Mouse (Mus musculus) hindbrain, embryonic 15.5 days (tissue): ENCODE results near the gene Stambpl1. TPM values are rescaled to one million over a fixed set of nuclear protein-coding genes. Genes with fewer than 3 reads are reported as not detected.

Experiments used
- ATAC-seq: fragments of 200-750 bp; cut with Nextera tagmentation; 2 replicates; pipeline ENCODE4 v1.8.0; 2017; ENCODE audit warnings: low read depth, moderate number of reproducible peaks, moderate TSS enrichment; ENCODE audit not compliant: low FRiP score
- H3K27ac ChIP-seq: fragments of 300-500 bp; sonication (generic); replicated peaks from 2 replicates; pipeline ENCODE4 v1.5.1; 2015; ENCODE audit warnings: mild to moderate bottlenecking, inconsistent platforms
- H3K27me3 ChIP-seq: fragments of 300-500 bp; sonication (generic); 2 replicates; pipeline ENCODE4 v1.6.1; 2015; ENCODE audit warnings: control low read depth, inconsistent platforms
- H3K36me3 ChIP-seq: fragments of 300-500 bp; sonication (generic); 2 replicates; pipeline ENCODE4 v1.6.1; 2015; ENCODE audit warnings: control low read depth, inconsistent platforms
- H3K4me1 ChIP-seq: fragments of 300-500 bp; sonication (generic); replicated peaks from 2 replicates; pipeline ENCODE4 v1.6.1; 2015; ENCODE audit warnings: control low read depth, inconsistent platforms
- H3K4me2 ChIP-seq: fragments of 300-500 bp; sonication (generic); 2 replicates; pipeline ENCODE4 v1.6.1; 2015; ENCODE audit warnings: moderate library complexity, mild to moderate bottlenecking, inconsistent platforms
- H3K4me3 ChIP-seq: fragments of 300-500 bp; sonication (generic); 2 replicates; pipeline ENCODE4 v1.5.1; 2015; ENCODE audit warnings: mild to moderate bottlenecking, inconsistent platforms
- H3K9ac ChIP-seq: fragments of 300-500 bp; sonication (generic); 2 replicates; pipeline ENCODE4 v1.6.1; 2015; ENCODE audit warnings: inconsistent platforms
- H3K9me3 ChIP-seq: fragments of 300-500 bp; sonication (generic); 2 replicates; pipeline ENCODE4 v1.6.1; 2016; ENCODE audit warnings: control low read depth, inconsistent platforms
- WGBS: fragments of 180-500 bp; shearing (Covaris S2); methylation state at CpG from one replicate; pipeline ENCODE4 v1.1.7; 2015; 5-methylcytosine and 5-hydroxymethylcytosine counted together
- polyA plus RNA-seq: library from polyadenylated mRNA; unstranded; fragments of >200 nt; fragmentation: Nextera tagmentation; extraction: Ambion mirVana; gene quantifications from 2 replicates; pipeline ENCODE4 v1.2.1, GENCODE M21; 2015

Stambpl1 gene
- polyA plus RNA-seq, 1 experiment from 2014 or later = 24.0 TPM

GRCm38 (mm10) chr19:34270106-34270726 is 78.2 kb downstream of the Stambpl1 start:
- H3K9ac ChIP-seq = no peak overlapping the region
- no peaks in the 10 kb centered on the region for H3K36me3 ChIP-seq
- H3K27ac ChIP-seq = no peak overlapping the region
- ATAC-seq = no peak
- no peak overlapping the region for H3K4me3 ChIP-seq
- no peak overlapping the region for H3K4me2 ChIP-seq
- no peaks in the 10 kb centered on the region for H3K4me1 ChIP-seq
- H3K9me3 ChIP-seq = no peaks in the 10 kb centered on the region
- no peaks in the 10 kb centered on the region for H3K27me3 ChIP-seq
- 89% methylated on average over 11 of the region's 11 CpGs for WGBS

GRCm38 (mm10) chr19:34270824-34271464 is 78.9 kb downstream of the Stambpl1 start:
- no peaks in the 10 kb centered on the region for H3K36me3 ChIP-seq
- no peaks in the 10 kb centered on the region for H3K27me3 ChIP-seq
- no peak overlapping the region for H3K4me3 ChIP-seq
- H3K4me2 ChIP-seq = no peak overlapping the region
- H3K9me3 ChIP-seq = no peaks in the 10 kb centered on the region
- H3K4me1 ChIP-seq = no peaks in the 10 kb centered on the region
- WGBS = 98% methylated on average over 13 of the region's 13 CpGs
- ATAC-seq = no peak
- H3K9ac ChIP-seq = no peak overlapping the region
- H3K27ac ChIP-seq = no peak overlapping the region

- Histone ChIP-seq H3K4me2 (no peak overlapping the region), H3K4me1 (no peaks in the 10 kb centered on the region), H3K27ac (no peak overlapping the region), H3K36me3 (no peaks in the 10 kb centered on the region), H3K9me3 (no peaks in the 10 kb centered on the region), H3K4me3 (no peak overlapping the region), H3K9ac (no peak overlapping the region), H3K27me3 (no peaks in the 10 kb centered on the region)
- ATAC-seq = no peak
- WGBS = 98% methylated on average over 1 of the region's 1 CpGs
Measured at GRCm38 (mm10) chr19:34273073-34273472, 81.0 kb downstream of the Stambpl1 start.

- Histone ChIP-seq H3K27me3 (no peaks in the 10 kb centered on the region), H3K27ac (no peak overlapping the region), H3K36me3 (no peaks in the 10 kb centered on the region), H3K4me2 (no peak overlapping the region), H3K4me1 (no peaks in the 10 kb centered on the region), H3K9me3 (no peaks in the 10 kb centered on the region), H3K4me3 (no peak overlapping the region), H3K9ac (no peak overlapping the region)
- WGBS = 70% methylated on average over 3 of the region's 3 CpGs
- no peak for ATAC-seq
Measured at GRCm38 (mm10) chr19:34278078-34278477, 86.0 kb downstream of the Stambpl1 start.

GRCm38 (mm10) chr19:34283614-34284013 is 91.6 kb downstream of the Stambpl1 start:
- Histone ChIP-seq H3K27ac (no peak overlapping the region), H3K36me3 (no peaks in the 10 kb centered on the region), H3K27me3 (no peaks in the 10 kb centered on the region), H3K9ac (no peak overlapping the region), H3K9me3 (no peaks in the 10 kb centered on the region), H3K4me2 (no peak overlapping the region), H3K4me1 (no peaks in the 10 kb centered on the region), H3K4me3 (no peak overlapping the region)
- WGBS = 78% methylated on average over 6 of the region's 6 CpGs
- ATAC-seq = no peak

- H3K27ac ChIP-seq = no peak overlapping the region
- no peaks in the 10 kb centered on the region for H3K4me1 ChIP-seq
- H3K9ac ChIP-seq = no peak overlapping the region
- H3K9me3 ChIP-seq = no peaks in the 10 kb centered on the region
- H3K4me3 ChIP-seq = no peak overlapping the region
- no peaks in the 10 kb centered on the region for H3K27me3 ChIP-seq
- no peak for ATAC-seq
- H3K4me2 ChIP-seq = peak overlapping the region; percentile 32
- no peaks in the 10 kb centered on the region for H3K36me3 ChIP-seq
- 63% methylated on average over 10 of the region's 10 CpGs for WGBS
Measured at GRCm38 (mm10) chr19:34284383-34284782, 92.4 kb downstream of the Stambpl1 start.

GRCm38 (mm10) chr19:34284826-34285225 is 92.8 kb downstream of the Stambpl1 start:
- 58% methylated on average over 2 of the region's 2 CpGs for WGBS
- Histone ChIP-seq H3K4me3 (no peak overlapping the region), H3K4me1 (no peaks in the 10 kb centered on the region), H3K27me3 (no peaks in the 10 kb centered on the region), H3K27ac (no peak overlapping the region), H3K4me2 (no peak overlapping the region), H3K9me3 (no peaks in the 10 kb centered on the region), H3K36me3 (no peaks in the 10 kb centered on the region), H3K9ac (no peak overlapping the region)
- no peak for ATAC-seq

GRCm38 (mm10) chr19:34287221-34287620 is 95.2 kb downstream of the Stambpl1 start:
- H3K4me1 ChIP-seq = peaks cover 9% of the 10 kb centered on the region
- ATAC-seq = no peak
- no peaks in the 10 kb centered on the region for H3K9me3 ChIP-seq
- no peaks in the 10 kb centered on the region for H3K27me3 ChIP-seq
- no peaks in the 10 kb centered on the region for H3K36me3 ChIP-seq
- no peak overlapping the region for H3K27ac ChIP-seq
- H3K4me3 ChIP-seq = no peak overlapping the region
- H3K9ac ChIP-seq = no peak overlapping the region
- no peak overlapping the region for H3K4me2 ChIP-seq

- Histone ChIP-seq H3K9me3 (no peaks in the 10 kb centered on the region), H3K27me3 (no peaks in the 10 kb centered on the region), H3K4me1 (peaks cover 9% of the 10 kb centered on the region), H3K27ac (no peak overlapping the region), H3K4me3 (no peak overlapping the region), H3K36me3 (no peaks in the 10 kb centered on the region), H3K4me2 (no peak overlapping the region), H3K9ac (no peak overlapping the region)
- WGBS = 86% methylated on average over 13 of the region's 13 CpGs
- ATAC-seq = no peak
Measured at GRCm38 (mm10) chr19:34287656-34288415, 95.8 kb downstream of the Stambpl1 start.

- Histone ChIP-seq H3K36me3 (no peaks in the 10 kb centered on the region), H3K9me3 (no peaks in the 10 kb centered on the region), H3K4me2 (no peak overlapping the region), H3K9ac (no peak overlapping the region), H3K4me3 (no peak overlapping the region), H3K27me3 (no peaks in the 10 kb centered on the region), H3K27ac (no peak overlapping the region), H3K4me1 (peaks cover 9% of the 10 kb centered on the region)
- ATAC-seq = no peak
- WGBS = 100% methylated on average over 1 of the region's 1 CpGs
Measured at GRCm38 (mm10) chr19:34288696-34289095, 96.7 kb downstream of the Stambpl1 start.
